Mouse (Mus musculus) heart, postnatal 36 days (tissue): Measurements from ENCODE around the gene Fbxo7. TPM values are rescaled to one million over a fixed set of nuclear protein-coding genes. Genes with fewer than 3 reads are reported as not detected.
A peak's percentile ranks its signal among the peaks of the same experiment; 100 is the strongest.
"Not testable (repeated sequence)": the region's sequence is repeated elsewhere in the genome, so short reads cannot be mapped to it uniquely, and the experiment has no call there.

Source experiments
- DNase-seq, 2 experiments: peaks; one replicate each; pipeline ENCODE4 v3.0.0; 2021 to 2022
- intact Hi-C: fragments of 180-260 bp; cut with DNase I; formaldehyde crosslinking; loops from one replicate; pipeline ENCODE4 v1.15.1; 2025
- total RNA-seq, 2 experiments: library from RNA; stranded (reverse); gene quantifications; 2 replicates each; pipeline ENCODE4 v1.2.3; 2021

Fbxo7 gene
- total RNA-seq, result 10 to 100 TPM; 13.9 to 17.7 TPM

DNA sequence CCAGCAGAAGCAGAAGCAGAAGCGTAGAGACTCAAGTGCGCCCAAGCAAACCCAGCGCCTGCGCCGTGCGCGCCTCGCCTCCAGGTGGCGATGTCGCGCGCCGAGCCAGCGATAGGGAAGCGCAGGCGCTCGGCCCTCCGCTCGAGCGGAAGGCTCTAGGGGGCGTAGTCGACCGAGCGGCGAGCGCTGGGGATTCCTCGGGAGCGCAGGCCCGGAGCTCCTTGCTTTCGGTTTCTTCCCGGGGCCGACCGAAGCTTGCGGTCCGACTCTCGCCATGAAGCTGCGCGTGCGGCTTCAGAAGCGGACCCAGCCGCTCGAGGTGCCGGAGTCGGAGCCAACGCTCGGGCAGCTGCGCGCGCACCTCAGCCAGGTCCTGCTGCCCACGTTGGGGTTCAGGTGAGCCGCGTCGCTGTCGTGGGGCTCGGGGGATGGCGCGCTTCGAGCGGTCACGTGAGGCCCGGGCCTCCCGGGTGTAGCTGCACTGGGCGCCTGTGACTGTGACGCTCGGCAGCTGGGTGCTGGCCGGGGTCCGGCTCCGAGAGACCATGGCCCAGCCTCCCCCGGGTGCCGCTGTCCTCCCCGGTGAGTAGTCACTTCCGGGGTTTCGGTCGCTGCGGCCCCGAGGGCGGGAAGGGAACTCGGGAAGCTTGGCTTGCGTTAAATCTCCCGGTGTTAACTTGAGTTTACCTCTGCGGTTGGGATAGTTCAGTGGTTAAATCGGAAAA is at the start of gene Fbxo7:
TSS of gene Fbxo7 (plus strand) at position 224 of the 725 bp plus-strand sequence.
- intact Hi-C loops, result loop anchor here (1.0 to 10.0 kb wide), 4 partner anchors 43 to 683 kb away; partner anchors contain the start of genes Hsp90b1, Timp3 and Ttc41
- DNase-seq, result peak; percentile 86 to 91

DNA sequence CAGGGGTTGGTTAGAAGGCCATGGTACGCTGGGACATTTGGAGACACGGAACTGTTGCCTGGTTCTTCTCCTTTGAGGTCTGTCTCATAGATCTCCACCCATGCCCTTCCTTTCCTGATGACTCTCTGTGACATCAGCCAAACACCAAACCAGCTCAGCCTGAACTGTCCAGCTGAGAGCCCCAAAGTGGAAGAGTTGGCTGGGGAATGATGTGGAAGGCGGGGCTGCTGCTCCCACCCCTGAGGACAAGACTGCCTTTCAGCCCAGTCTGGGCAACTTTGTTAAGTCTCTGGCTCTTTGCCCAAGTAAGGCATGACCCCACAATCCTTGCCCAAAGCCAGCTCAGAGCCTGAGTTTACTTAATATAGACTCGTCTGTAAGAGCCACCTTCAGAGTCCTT is 48.9 kb upstream of the Fbxo7 start:
- no peak for DNase-seq
- intact Hi-C loops, result no loop called here

DNA sequence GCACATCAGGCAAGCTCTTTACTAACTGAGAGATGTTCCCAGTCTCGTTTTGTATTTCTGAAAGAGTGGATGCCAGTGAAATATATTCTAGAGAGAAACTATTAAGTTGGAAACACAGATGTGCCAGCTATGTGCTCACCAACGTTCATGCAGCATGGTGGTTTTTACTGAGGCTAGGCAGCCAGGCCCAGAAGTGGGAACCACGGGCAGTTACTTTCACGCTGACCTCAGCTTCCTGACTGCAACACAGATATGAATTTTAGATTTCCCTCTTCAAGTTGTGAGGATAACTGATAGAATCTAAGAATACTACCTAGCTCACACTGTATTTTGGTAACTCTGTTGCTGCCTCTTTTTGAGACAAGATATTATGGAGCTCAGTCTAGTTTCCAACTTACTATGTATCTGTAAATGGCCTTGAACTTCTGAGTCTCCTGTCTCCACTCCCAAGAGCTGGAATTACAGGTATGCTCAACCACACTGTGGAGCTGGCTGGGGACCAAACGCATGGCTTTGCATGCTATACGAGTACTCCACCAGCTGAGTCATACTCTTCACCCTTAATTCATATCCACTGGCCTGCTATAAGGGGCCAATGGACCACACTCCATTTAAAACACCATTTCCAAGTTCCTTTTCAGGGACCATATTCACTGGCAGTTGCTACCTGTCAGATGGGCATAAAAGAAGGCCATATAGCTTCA is 32.2 kb upstream of the Fbxo7 start:
- no peak for DNase-seq
- intact Hi-C loops, result no loop called here

DNA sequence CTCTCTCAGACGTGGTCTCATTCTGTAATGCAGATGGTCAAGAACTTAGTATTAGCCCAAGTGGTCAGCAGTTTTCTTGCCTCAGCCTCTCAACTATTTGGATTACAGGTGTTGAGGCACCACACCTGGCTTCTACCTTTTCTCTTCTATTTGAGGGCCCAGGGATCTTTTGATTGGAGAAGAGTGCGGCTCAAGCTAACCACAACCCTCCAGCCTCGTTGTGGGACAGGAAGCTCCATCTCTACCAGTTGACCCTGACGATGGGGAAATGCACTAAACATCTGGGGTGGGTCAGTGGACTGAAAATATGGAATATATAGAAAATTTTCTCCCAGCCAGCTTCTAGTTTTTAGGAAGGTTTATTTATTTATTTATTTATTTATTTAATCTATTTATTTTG is 29.4 kb upstream of the Fbxo7 start:
- no peak for DNase-seq
- intact Hi-C loops, result no loop called here

DNA sequence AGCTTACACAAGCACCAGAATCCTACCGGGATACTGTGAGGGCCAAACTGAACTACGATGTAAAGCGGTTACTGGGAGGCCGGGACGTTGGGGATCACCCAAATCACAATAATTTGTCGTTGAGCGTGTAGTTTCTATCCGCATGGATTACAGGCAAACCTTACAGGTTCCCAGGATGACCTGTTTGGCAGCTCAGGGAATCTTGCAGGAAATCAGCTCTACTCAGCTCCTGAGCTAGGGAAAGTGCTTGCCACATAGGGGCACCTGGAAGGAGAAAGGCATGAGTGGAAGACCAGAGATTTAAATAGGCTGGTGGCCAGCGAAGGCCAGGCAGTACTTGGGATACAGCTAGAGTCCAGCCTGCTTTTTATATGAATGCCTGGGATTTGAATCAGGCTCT is 27.9 kb upstream of the Fbxo7 start:
- intact Hi-C loops, result no loop called here
- DNase-seq, result no peak

DNA sequence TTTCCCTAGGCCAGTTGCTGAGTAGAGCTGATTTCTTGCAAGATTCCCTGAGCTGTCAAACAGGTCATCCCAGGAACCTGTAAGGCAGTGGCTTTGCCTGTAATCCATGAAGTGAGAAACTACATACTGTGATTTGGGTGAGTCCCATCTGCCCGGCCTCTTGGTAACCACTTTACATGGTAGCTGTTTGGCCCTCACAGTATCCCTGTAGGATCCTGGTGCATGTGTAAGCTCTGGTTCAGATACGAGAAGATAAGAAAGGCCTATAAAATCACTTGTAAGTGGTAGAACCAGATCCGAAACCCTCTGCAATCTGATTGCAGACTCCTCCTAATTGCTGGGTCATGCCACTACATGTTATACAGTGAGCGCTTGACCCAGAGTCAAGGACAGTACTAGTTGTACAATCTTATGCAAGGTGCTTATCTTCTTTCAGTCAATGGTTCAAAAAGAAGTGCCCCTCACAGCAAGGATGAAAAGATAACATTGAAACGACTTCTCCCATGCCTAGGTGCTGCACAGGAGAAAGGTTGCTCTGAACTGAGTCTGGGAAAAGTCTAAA is 27.1 kb upstream of the Fbxo7 start:
- intact Hi-C loops, result no loop called here
- DNase-seq, result no peak

DNA sequence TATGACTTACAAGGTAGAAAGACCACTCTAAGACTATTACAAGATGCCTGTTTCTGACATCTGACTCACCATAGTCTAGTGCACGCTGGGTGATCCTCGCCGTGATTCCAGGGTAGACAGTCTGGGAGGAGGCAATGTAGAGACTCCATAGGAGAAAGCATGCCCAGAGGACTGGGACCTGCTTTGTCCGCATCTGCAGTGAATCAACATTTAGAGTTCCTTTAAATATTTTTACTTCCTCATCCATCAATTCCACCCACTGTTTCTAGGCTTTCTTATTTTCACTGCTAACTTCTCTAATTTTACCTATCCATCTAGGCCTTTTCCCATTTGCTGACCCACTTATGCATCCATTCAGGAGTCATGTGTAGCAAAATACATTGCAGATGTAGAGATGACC is 21.3 kb upstream of the Fbxo7 start:
- no peak for DNase-seq
- intact Hi-C loops, result no loop called here

DNA sequence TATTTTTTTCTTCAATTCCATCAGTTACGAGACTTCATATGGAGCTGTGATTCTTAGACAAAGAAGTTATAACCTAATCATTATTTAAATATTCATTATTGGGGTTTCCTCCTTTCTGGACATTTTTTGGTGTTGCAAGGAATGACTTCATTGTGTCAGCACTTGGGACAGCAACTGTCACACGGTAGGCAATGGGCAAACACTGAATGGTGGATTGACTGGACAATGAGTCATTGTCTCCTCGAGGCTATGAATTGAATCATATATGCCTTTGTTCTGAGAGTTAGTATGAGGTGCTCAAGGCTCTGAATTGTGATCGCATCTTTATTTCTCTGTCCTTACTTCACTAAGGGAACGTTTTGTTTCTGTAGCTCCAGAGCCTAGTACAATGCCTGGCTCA is 15.3 kb upstream of the Fbxo7 start:
- no peak for DNase-seq
- intact Hi-C loops, result no loop called here

DNA sequence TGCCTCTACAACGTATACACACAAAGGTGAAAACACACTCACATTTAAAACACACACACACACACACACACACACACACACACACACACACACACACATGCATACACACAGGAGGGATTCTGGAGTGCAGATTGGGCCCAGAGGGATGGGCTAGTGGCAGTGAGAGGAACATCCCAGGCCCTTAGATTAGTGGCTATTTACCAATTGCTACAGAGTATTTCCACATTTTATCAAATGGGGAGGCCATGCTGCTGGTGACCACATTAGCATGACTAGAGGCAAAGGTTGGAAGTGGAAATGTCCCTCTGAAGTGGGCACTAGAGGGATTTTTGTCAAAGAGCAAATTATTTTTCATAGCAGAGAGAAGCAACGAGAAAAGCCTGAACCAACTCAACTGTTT is 12.1 kb upstream of the Fbxo7 start:
- intact Hi-C loops, result no loop called here
- no peak for DNase-seq

DNA sequence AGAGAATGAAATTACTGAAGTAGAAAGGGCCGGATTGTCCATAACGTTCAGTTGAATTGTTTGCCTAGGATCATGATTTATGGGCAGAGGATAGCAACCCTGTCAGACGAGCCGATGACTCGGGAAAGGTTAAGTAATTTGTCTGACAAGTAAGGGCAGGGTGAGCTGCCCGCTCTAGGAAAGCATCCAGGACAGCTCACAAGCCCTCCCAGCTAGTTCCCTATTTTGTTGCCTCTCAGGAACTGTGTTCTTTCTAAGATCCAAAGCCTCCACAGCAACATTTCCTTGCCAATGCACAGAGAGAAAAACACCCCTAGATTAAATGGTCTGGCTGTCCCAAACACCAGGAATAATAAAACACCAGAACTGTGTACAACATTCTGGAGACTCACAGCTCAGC is 11.1 kb upstream of the Fbxo7 start:
- DNase-seq, result no peak
- intact Hi-C loops, result no loop called here

DNA sequence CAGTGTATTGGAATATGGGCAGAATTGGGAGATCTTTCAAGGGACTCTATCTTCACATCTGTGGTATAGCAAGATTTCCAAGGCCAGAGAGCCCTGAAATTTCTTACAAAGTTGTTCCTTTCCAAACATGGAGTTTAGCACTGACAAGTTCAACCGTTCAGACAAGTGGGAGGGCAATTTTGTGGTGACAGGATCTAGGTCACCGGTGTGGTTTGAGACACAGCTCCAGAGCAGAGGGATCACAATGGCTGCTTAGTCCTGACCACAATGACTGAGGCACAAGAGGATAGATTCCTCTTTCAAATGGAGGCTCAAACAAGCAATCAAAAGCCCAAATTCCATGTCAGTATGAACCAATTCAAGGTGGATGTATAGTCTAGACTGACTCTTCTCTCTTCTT is 10.6 kb upstream of the Fbxo7 start:
- intact Hi-C loops, result no loop called here
- DNase-seq, result no peak

DNA sequence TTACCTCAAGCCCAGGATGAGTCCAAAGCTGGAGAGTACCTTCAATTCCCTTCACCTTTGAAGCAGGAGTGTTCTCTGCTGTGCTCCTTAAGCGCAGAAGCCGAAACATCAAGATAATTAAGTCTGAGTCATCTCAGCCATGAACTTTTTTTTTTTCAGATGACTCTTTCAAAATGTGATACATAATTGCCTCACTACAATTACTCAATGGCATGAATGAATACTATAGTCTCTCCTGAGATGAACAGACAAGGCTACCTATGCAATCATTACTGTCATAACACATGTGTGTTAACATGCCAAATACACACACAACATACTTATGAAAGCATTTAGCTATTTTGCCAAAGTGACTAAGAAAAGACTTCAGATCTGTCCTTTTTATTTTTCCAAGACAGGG is 10.0 kb upstream of the Fbxo7 start, which contains the start of gene Bpifc:
TSS of gene Bpifc (minus strand) at position 115 of the 400 bp plus-strand sequence.
- no peak for DNase-seq
- intact Hi-C loops, result no loop called here

DNA sequence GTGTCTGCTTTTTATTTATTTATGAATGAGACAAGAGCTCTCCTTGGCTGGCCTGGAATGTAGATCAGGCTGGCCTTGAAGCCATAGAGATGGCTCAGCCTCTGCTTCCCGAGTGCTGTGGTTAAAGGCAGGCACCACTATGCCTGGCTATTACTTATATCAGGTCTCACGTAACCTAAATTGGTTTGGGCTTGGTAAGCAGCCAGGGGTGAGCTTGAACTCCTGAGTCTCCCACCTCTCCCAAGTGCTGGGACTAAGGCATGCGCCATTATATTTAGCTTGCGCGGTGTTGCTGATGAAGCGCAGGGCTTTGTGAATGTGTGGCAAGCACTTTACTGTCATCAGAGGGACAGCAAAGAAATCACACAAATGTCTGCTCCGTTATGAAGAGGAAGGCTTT is 4.0 kb upstream of the Fbxo7 start:
- intact Hi-C loops, result loop anchor here (2.0 kb wide), 1 partner anchor 53 kb away; no protein-coding TSS in a partner anchor
- DNase-seq, result no peak

DNA sequence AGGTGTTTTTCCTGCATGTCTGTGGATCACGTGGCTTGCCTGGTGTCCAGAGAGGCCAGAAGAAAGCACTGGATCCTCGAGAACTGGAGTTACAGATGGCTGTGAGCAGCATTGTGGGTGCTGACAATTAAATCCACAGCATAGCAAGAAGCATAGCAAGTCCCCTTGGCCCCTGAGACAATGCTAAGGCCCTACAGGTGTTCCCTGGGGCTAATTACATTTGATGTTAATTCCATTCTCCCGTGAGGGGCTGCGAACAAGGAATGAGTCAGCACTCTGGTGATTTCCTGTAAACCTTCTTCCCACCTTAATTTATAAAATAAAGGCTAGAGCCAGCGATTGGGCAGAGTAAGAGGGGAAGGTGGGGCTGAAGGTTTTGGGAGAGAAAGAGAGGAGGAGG is 3.0 kb upstream of the Fbxo7 start:
- no peak for DNase-seq
- intact Hi-C loops, result loop anchor here (2.0 kb wide), 1 partner anchor 54 kb away; no protein-coding TSS in a partner anchor

DNA sequence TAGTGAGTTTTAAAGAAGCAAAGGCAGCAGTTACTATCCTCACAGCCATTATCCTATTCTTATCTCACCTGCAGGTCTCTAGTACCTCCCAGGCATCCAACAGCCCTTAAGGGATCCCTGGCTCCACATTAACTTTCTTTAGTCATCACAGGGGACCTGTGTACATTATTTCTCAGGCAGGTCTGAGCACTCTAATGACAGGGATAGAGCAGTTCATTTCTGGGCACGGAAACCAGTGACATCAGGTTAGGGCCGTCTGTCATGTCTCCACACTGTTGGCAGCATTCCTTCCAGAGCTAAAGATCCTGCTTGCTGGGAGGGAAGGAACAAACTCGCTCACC is 394 bp upstream of the Fbxo7 start:
- intact Hi-C loops, result loop anchor here (1.0 to 10.0 kb wide), 2 partner anchors 443 to 683 kb away; partner anchors contain the start of genes Hsp90b1 and Ttc41
- no peak for DNase-seq

DNA sequence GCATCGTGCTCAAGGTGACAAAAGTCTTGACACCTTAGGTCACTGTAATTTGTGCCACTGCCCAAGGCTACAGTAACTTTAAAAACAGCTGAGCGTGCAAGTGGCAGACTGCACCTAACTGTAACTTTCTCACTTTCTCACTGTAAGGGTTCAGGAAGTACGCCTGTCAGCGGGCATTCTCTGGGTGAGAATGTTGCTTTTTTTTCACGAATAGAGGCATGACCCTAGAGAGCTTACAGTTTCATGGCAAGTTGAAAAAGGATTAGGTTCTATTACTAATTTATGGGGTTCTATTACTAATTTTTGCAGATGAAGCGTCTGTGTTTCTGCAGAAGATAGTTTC is 673 bp downstream of the Fbxo7 start:
- no peak for DNase-seq
- intact Hi-C loops, result loop anchor here (2.0 to 10.0 kb wide), 3 partner anchors 42 to 682 kb away; partner anchors contain the start of genes Hsp90b1, Timp3 and Ttc41

DNA sequence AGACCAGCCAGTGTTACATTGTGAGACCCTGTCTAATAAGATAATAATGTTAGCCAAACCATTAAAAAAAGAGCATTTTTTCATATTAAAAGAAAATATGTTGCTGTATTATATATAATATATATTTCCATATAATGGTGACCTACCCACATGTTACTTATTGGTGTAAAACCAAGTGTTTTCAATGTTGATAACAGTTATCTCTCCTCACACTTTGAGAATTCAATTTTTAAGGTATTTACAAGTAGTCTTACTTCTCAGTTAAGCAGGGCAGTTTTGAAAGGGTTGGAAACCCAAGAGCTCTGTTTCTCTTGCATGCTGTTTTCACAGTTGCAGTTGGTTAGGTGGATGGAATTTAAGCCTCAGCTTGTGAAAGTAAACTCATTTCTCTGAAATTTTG is 1.4 kb downstream of the Fbxo7 start:
- intact Hi-C loops, result loop anchor here (2.0 to 10.0 kb wide), 3 partner anchors 42 to 682 kb away; partner anchors contain the start of genes Hsp90b1, Timp3 and Ttc41
- DNase-seq, result no peak

DNA sequence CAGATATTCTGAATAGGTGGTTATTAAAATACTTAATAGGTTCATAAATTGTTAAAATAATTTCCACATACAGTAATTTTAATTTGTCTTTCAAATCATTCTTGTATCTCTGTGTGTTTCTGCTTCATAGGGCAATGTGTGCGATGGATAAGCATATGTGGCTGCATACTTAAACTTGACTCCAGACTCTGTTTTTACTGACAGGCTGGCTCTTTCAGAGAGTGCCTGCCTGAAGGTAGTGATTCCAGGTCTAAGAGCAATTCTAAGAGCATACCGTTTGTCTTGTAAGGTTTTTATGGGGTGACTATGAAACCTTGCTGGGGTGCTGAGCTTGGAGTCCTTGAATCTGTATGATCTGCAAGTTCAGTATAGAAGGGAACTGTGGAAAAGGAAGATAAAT is 4.1 kb downstream of the Fbxo7 start:
- no peak for DNase-seq
- intact Hi-C loops, result loop anchor here (10.0 kb wide), 1 partner anchor 679 kb away; the partner anchor contains the start of genes Hsp90b1 and Ttc41

DNA sequence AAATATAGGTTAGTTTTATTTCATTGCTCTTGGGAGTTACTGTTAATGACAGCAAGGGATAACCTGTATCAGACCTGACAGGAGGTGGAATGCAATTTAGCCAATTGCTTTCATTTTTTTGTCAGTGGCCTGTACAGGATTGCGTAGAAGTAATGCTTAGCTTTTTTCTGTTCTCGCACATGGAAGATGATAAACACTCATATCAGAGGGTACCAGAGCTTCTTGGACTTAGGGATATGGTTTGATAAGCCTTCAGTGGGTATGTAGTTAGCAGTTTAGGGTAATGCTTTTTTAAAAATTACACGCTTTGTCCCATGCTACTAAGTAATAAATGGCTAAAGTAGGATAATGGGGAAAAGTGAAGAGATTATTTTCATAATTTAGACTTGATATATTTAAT is 4.6 kb downstream of the Fbxo7 start:
- DNase-seq, result no peak
- intact Hi-C loops, result loop anchor here (10.0 kb wide), 1 partner anchor 678 kb away; the partner anchor contains the start of genes Hsp90b1 and Ttc41

DNA sequence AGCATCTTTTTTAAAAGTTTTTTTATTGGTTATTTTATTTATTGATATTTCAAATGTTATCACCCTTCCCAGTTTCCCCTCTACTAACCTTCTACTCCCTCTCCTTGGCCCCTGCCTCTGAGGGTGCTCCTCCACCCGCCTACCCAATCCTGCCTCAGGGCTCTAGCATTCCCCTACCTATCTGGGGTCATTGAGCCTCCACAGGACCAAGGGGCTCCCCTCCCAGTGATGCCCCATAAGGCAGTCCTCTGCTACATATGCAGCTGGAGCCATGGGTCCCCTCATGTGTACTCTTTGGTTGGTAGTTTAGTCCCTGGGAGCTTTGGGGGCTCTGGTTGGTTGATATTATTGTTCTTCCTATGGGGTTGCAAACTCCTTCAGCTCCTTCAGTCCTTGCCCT is 5.0 kb downstream of the Fbxo7 start:
- DNase-seq, result not testable (repeated sequence)
- intact Hi-C loops, result loop anchor here (10.0 kb wide), 1 partner anchor 678 kb away; the partner anchor contains the start of genes Hsp90b1 and Ttc41

DNA sequence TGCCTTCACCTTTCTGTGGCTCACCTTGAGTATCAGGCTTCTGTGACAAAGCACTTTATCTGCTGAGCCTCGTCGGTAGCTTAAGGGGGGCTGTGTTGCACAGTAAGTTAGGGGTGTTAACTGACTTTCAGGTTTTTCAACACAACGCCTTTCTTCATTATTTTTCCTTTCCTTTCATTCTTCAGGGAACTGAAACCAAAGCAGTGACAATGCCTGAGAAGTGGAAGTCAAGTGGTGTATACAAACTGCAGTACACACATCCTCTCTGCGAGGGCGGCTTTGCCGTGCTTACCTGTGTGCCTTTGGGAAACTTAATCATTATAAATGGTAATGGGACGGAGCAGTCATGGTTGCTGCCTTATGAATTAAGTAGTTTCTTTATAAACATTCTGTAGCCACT is 9.0 kb downstream of the Fbxo7 start:
- intact Hi-C loops, result no loop called here
- DNase-seq, result no peak
